Mouse (Mus musculus) embryonic facial prominence, embryonic 11.5 days (tissue): Measurements from ENCODE around the gene Cer1. TPM values are rescaled to one million over a fixed set of nuclear protein-coding genes. Genes with fewer than 3 reads are reported as not detected.

Source experiments
- ATAC-seq: fragments of 200-750 bp; cut with Nextera tagmentation; replicated peaks from 2 replicates; pipeline ENCODE4 v1.8.0; 2017; ENCODE audit warnings: low read depth; ENCODE audit not compliant: insufficient number of reproducible peaks, low FRiP score, low TSS enrichment
- DNase-seq: peaks from one replicate; pipeline ENCODE4 v3.0.0-alpha.2; 2015; ENCODE audit warnings: low spot score
- H3K27ac ChIP-seq: fragments of 300-500 bp; sonication (generic); replicated peaks from 2 replicates; pipeline ENCODE4 v1.5.1; 2014; ENCODE audit warnings: mild to moderate bottlenecking, low read depth, low read length, control low read depth
- H3K27me3 ChIP-seq: fragments of 300-500 bp; sonication (generic); 2 replicates; pipeline ENCODE4 v1.6.1; 2014; ENCODE audit warnings: mild to moderate bottlenecking, low read length, moderate library complexity, mixed read lengths; ENCODE audit not compliant: control insufficient read depth, insufficient read depth
- H3K36me3 ChIP-seq: fragments of 300-500 bp; sonication (generic); replicated peaks from 2 replicates; pipeline ENCODE4 v1.6.1; 2014; ENCODE audit warnings: low read depth, mild to moderate bottlenecking, low read length, moderate library complexity, mixed read lengths; ENCODE audit not compliant: control insufficient read depth, insufficient read depth
- H3K4me1 ChIP-seq: fragments of 300-500 bp; sonication (generic); 2 replicates; pipeline ENCODE4 v1.6.1; 2014; ENCODE audit warnings: low read length, mixed read lengths; ENCODE audit not compliant: control insufficient read depth, insufficient read depth
- H3K4me2 ChIP-seq: fragments of 300-500 bp; sonication (generic); 2 replicates; pipeline ENCODE4 v1.6.1; 2014; ENCODE audit warnings: low read depth, mild to moderate bottlenecking, control low read depth, low read length, moderate library complexity
- H3K4me3 ChIP-seq: fragments of 300-500 bp; sonication (generic); 2 replicates; pipeline ENCODE4 v1.5.1; 2014; ENCODE audit warnings: low read depth, low read length, control low read depth
- H3K9ac ChIP-seq: fragments of 300-500 bp; sonication (generic); replicated peaks from 2 replicates; pipeline ENCODE4 v1.6.1; 2014; ENCODE audit warnings: mild to moderate bottlenecking, control low read depth, low read length
- H3K9me3 ChIP-seq: fragments of 300-500 bp; sonication (generic); replicated peaks from 2 replicates; pipeline ENCODE4 v1.6.1; 2016; ENCODE audit warnings: mild to moderate bottlenecking, low read length, inconsistent platforms, mixed read lengths; ENCODE audit not compliant: control insufficient read depth
- WGBS: fragments of 180-500 bp; shearing (Covaris S2); extraction: QIAGEN DNeasy Blood & Tissue Kit; methylation state at CpG from one replicate; pipeline ENCODE4 v1.1.7; 2014; 5-methylcytosine and 5-hydroxymethylcytosine counted together
- polyA plus RNA-seq: library from polyadenylated mRNA; unstranded; fragments of >200 nt; fragmentation: Nextera tagmentation; extraction: Ambion mirVana; gene quantifications from 2 replicates; pipeline ENCODE4 v1.2.1, GENCODE M21; 2014

Gene Cer1
- polyA plus RNA-seq, 1 experiment from 2014 or later: 0.20 TPM

DNA sequence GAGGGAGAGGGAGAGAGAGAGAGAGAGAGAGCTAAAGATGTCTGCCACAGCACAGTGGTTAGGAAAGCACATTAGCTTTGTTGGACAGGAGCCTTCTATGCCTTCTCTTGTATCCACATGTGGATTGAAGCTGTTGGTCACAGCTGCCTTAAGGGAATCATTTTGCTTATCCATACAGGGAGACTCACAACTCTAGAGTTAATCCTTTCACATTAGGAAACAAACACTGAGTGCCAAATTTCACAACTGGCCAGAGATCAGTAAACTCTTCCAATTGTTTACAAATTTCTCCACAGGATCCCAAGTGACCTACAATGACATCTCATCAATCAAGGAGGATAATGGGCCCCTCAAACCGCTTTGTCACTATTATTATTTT is 576 bp upstream of the Cer1 start:
- Histone ChIP-seq H3K4me2 (no peak overlapping the region), H3K27ac (no peak overlapping the region), H3K4me1 (no peaks in the 10 kb centered on the region), H3K9ac (no peak overlapping the region), H3K27me3 (no peaks in the 10 kb centered on the region), H3K36me3 (no peaks in the 10 kb centered on the region), H3K4me3 (no peak overlapping the region), H3K9me3 (no peaks in the 10 kb centered on the region)
- no peak for DNase-seq
- WGBS: 38% methylated on average over 1 of the region's 1 CpGs
- ATAC-seq: no peak

DNA sequence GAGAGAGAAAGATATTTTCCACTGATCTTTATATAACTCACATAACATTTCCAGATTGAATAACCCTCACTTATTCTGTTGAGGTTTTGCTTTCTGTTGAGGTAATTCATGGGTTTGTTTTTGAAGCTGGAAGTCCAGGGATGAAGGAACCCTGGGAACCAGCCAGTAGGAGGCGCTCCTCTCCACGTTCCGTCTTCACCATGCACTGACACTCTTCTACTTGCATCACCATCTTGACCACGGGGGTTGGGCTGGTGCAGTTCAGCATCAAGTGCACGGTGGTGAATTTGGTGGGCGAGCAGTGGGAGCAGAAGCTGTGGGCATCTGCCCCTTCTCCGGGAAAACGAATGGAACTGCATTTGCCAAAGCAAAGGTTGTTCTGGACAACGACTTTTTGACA is 2.4 kb downstream of the Cer1 start:
- Histone ChIP-seq H3K27me3 (no peaks in the 10 kb centered on the region), H3K36me3 (no peaks in the 10 kb centered on the region), H3K4me3 (no peak overlapping the region), H3K27ac (no peak overlapping the region), H3K4me1 (no peaks in the 10 kb centered on the region), H3K9me3 (no peaks in the 10 kb centered on the region), H3K4me2 (no peak overlapping the region), H3K9ac (no peak overlapping the region)
- no peak for ATAC-seq
- no peak for DNase-seq
- 82% methylated on average over 9 of the region's 9 CpGs for WGBS

DNA sequence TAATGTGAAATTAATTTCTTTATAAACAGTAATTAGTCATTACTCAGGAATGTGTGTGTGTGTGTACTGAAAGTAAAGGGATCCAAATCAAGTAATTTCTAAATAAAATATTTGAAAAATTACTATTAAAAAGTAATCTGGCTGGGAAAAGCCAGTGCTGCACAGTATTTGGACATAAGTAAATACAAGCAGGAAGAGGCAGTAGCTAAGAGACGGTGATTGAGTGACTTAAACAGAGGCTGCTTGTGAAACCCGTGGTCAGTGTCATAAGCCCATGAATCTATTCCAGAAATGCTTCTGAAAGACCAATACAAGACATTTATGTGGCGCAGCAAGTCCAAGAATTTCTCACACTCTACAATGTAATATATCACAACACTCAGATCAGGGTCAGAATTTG is 3.6 kb downstream of the Cer1 start:
- ATAC-seq (no peak), DNase-seq (no peak)
- no peaks in the 10 kb centered on the region for H3K9me3 ChIP-seq
- no peak overlapping the region for H3K27ac ChIP-seq
- no peaks in the 10 kb centered on the region for H3K36me3 ChIP-seq
- no peak overlapping the region for H3K4me2 ChIP-seq
- no peak overlapping the region for H3K4me3 ChIP-seq
- WGBS: 86% methylated on average over 3 of the region's 3 CpGs
- no peak overlapping the region for H3K9ac ChIP-seq
- H3K4me1 ChIP-seq: no peaks in the 10 kb centered on the region
- H3K27me3 ChIP-seq: no peaks in the 10 kb centered on the region

DNA sequence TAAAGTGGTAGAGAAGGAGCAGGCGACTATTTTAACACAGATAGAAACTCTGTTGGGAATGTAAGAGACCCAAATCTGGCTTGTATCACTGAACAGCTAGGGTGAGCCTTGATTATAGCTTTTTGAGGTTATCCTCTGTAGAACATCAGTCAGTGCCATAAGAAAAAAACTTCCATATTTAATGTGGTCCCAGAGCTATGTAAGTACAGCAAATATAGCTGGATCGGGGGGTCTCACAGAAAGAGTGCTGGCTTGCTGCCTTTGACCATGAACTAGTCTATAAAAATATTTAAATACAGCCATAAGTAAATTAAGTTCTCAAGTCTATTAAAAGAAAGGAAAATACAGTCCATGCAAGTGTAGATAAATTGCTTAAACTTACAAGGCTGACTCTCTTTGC is 4.7 kb downstream of the Cer1 start:
- DNase-seq (no peak), ATAC-seq (no peak)
- H3K36me3 ChIP-seq: no peaks in the 10 kb centered on the region
- no peaks in the 10 kb centered on the region for H3K4me1 ChIP-seq
- no peak overlapping the region for H3K4me3 ChIP-seq
- no peak overlapping the region for H3K9ac ChIP-seq
- H3K9me3 ChIP-seq: no peaks in the 10 kb centered on the region
- 88% methylated on average over 2 of the region's 2 CpGs for WGBS
- H3K27me3 ChIP-seq: no peaks in the 10 kb centered on the region
- H3K27ac ChIP-seq: no peak overlapping the region
- H3K4me2 ChIP-seq: no peak overlapping the region

DNA sequence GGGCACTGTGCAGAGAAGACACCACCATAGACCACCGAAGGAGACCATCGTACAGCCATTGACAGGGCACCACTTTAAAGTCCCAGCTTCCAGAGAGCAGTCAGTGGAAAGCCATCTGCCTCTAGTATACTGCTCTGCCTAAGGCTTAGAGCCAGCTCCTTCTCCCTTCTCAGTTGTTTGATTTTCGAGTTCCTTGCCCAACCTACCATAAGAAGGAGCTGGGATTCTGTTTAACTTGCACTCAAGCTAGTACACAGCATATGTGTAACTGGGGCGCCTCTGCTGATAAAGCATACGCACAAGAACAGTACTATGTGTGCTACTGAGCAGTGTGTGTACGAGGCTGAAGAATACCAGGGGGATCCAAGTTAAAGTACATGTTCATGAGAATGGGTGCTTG is 5.8 kb downstream of the Cer1 start:
- no peak overlapping the region for H3K27ac ChIP-seq
- WGBS: 82% methylated on average over 6 of the region's 6 CpGs
- no peaks in the 10 kb centered on the region for H3K36me3 ChIP-seq
- DNase-seq: no peak
- no peak overlapping the region for H3K9ac ChIP-seq
- ATAC-seq: no peak
- H3K9me3 ChIP-seq: no peaks in the 10 kb centered on the region
- H3K27me3 ChIP-seq: no peaks in the 10 kb centered on the region
- H3K4me3 ChIP-seq: no peak overlapping the region
- no peaks in the 10 kb centered on the region for H3K4me1 ChIP-seq
- H3K4me2 ChIP-seq: no peak overlapping the region

DNA sequence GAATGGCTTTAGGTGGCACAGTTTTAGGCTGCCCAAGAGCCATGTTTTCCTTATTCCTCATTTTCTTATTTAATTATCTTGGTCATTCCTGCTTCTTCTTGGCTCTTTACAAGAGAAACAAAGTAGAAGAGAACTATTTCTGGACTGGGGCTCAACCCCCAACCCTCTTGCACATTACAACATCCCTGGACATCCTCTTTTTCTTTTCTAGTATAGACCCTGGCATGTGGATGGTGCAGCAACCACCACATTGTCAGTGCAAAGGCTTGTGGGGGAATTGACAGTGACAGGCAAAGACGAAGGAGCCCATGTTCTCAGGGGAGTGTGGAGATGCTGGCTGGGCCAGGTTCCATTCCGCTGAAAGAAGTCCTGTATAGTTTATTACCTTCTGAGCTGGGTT is 8.3 kb downstream of the Cer1 start:
- ATAC-seq: no peak

DNA sequence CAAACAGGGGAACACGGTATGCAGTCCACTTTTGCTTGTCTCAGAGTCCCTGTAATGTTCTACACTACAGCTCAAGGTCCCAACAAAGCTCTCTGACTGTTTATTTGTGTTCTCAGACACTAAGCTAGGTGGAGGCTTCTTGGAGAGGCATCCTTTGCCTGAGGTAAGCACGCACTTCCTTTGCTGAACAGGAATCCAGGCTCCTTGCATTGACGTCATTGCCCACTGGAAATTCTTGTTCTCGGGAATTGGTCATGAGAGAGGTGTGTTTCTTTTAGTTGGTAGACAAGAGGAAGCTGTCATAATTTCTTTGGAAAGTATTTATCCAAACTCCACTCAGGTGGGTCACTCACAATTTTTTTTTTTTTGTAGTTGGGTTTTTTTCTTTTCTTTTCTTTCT is 9.4 kb downstream of the Cer1 start:
- ATAC-seq (no peak), DNase-seq (no peak)
- no peak overlapping the region for H3K27ac ChIP-seq
- no peak overlapping the region for H3K4me3 ChIP-seq
- H3K9ac ChIP-seq: no peak overlapping the region
- no peaks in the 10 kb centered on the region for H3K4me1 ChIP-seq
- no peak overlapping the region for H3K4me2 ChIP-seq
- H3K27me3 ChIP-seq: no peaks in the 10 kb centered on the region
- H3K36me3 ChIP-seq: no peaks in the 10 kb centered on the region
- H3K9me3 ChIP-seq: no peaks in the 10 kb centered on the region
- WGBS: 49% methylated on average over 4 of the region's 4 CpGs

More for the DNA sequence above, 8.3 kb downstream of the Cer1 start:
- no peaks in the 10 kb centered on the region for H3K36me3 ChIP-seq
- H3K27ac ChIP-seq: no peak overlapping the region
- H3K27me3 ChIP-seq: no peaks in the 10 kb centered on the region
- no peak overlapping the region for H3K4me2 ChIP-seq
- H3K9me3 ChIP-seq: no peaks in the 10 kb centered on the region
- no peak overlapping the region for H3K4me3 ChIP-seq
- 84% methylated on average over 2 of the region's 2 CpGs for WGBS
- no peak for DNase-seq
- H3K4me1 ChIP-seq: no peaks in the 10 kb centered on the region
- H3K9ac ChIP-seq: no peak overlapping the region

DNA sequence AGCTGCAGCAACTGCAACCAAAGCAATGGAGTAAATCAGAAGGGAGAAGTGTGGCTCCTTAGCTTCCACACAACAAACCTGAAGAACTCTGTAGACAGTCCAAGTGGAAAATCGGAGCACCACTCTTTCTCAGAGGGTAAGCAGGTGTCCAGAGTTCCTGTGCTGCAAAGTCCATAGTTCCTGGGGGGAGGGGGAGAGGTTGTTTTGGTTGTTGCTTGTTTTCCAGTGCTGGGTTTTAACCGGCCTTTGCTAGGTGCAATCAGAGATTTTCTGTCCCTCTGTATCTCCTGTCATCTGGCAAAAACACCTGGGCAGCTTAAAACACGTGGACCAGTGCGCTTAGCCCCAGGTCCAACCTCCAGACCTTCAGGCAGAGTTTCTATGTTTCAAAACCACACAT is 10.2 kb downstream of the Cer1 start:
- H3K36me3 ChIP-seq: no peaks in the 10 kb centered on the region
- no peak overlapping the region for H3K27ac ChIP-seq
- H3K4me1 ChIP-seq: no peaks in the 10 kb centered on the region
- ATAC-seq: no peak
- WGBS: 63% methylated on average over 4 of the region's 4 CpGs
- no peak overlapping the region for H3K4me2 ChIP-seq
- H3K9me3 ChIP-seq: no peaks in the 10 kb centered on the region
- no peak for DNase-seq
- no peak overlapping the region for H3K4me3 ChIP-seq
- no peak overlapping the region for H3K9ac ChIP-seq
- H3K27me3 ChIP-seq: no peaks in the 10 kb centered on the region

DNA sequence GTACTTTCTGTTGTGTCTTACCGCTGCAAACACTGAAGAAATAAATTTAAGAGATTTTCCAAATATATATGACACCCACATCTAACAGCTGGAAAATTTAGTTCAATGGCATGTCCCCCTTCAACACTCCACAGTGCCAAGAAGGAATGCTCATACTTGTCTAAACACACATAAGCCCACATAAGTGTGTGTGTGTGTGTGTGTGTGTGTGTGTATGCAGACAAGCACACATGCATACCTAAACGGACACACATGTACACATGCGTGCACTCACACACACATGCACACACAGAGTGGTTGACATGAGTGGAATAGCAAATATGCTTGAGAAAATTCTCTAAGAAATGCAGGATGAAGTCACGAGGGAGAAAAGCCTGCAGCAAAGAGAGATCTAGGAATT is 12.4 kb downstream of the Cer1 start:
- DNase-seq (no peak), ATAC-seq (no peak)
- Histone ChIP-seq H3K27me3 (no peaks in the 10 kb centered on the region), H3K9ac (no peak overlapping the region), H3K4me1 (no peaks in the 10 kb centered on the region), H3K27ac (no peak overlapping the region), H3K4me3 (no peak overlapping the region), H3K36me3 (no peaks in the 10 kb centered on the region), H3K9me3 (no peaks in the 10 kb centered on the region), H3K4me2 (no peak overlapping the region)
- 77% methylated on average over 4 of the region's 4 CpGs for WGBS
